Mouse (Mus musculus): Measurements from ENCODE around the gene Ppib.

The Ppib gene

GRCm38 (mm10) chr9:66059583-66060307 is at the start of gene Ppib:
Gene Ppib, plus strand, starts transcription at chr9:66060222.
- DNase-seq (ENCODE audit: low read depth, low spot score): peak; percentile 97

DNA sequence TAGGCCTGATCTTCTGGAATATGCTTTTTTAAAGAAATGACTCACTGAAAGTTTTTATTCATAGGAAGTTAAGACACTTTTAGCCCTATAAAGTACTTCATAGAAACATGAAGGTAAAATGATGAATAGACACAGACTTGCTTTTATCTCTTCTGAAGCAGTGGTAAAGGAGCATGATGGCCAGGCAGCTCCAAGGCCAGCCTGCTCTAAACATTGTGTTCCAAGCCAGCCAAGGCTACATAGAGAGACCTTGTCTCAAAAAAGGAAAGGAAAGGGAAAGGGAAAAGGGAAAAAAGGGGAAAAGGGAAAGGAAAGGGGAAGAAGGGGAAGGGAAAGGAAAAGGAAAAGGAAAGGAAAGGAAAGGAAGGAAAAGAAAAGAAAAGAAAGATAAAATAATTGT is 39.4 kb upstream of the Ppib start:
- DNase-seq (ENCODE audit: low read depth, low spot score): no peak

GRCm38 (mm10) chr9:66038082-66038481 is 21.9 kb upstream of the Ppib start:
- DNase-seq (ENCODE audit: low read depth, low spot score): no peak

GRCm38 (mm10) chr9:66038581-66038980 is 21.4 kb upstream of the Ppib start:
- no peak for DNase-seq (ENCODE audit: low read depth, low spot score)

DNA sequence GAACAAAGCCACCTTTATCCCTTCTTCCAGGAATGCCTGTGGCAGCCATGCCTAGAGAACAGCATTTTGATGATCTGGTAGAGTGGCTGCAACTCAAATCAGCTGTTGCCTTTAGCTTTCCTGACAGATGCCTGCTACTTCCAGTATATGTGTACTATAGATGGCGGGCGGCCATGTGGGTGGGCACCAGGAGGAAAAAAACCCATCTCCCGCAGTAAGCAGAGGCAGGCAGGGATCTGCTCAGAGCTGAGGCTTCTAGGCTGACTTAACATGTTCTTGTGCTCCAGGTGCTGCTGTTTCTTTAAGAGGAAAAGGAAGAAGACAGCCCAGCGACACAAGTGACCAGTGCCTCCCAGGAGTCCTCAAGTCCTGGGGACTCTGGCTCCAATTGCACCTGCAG is 20.7 kb upstream of the Ppib start:
- no peak for DNase-seq (ENCODE audit: low read depth, low spot score)

- no peak for DNase-seq (ENCODE audit: low read depth, low spot score)
These were observed 19.2 kb upstream of the Ppib start for GRCm38 (mm10) chr9:66040801-66041200.

- DNase-seq (ENCODE audit: low read depth, low spot score): no peak
These were observed 17.7 kb upstream of the Ppib start for GRCm38 (mm10) chr9:66042331-66042730.

- no peak for DNase-seq (ENCODE audit: low read depth, low spot score)
These were observed 16.8 kb upstream of the Ppib start for GRCm38 (mm10) chr9:66043241-66043640.

GRCm38 (mm10) chr9:66049931-66050601 is 10.0 kb upstream of the Ppib start:
- DNase-seq (ENCODE audit: low read depth, low spot score): no peak

DNA sequence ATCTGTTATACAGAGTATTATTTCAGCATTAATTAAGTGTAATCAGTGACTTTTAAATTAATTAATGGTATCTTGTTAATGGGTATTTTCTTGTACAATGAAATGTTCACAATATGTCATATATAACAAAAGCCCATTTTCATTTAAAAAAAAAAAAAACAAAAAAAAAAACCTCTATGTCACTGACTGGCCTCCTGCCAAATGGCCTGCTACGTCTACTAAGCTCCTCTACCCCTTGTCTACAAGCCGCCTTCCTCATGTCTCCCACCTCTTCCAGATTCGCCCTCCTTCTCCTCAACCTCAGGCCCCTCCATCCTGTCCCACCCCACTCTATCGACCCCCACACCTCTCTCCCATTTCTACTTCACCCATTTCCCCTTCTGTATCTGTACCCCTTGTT is 8.5 kb upstream of the Ppib start:
- DNase-seq (ENCODE audit: low read depth, low spot score): no peak

DNA sequence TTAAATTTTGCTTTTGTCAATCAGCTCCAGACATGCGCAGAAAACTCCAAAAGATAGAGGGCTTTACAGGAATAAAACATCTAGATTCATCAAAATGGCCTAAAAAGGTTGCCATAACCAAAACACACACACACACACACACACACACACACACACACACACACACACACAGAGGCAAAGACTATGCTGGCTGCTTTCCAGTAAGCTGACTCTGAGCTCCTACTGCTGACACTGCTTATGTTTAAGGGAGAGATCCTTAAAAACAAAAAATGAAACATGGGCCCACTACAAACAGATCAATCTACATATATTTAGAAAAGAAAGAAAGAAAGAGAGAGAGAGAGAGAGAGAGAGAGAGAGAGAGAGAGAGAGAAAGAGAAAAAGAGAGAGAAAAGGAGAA is 7.3 kb upstream of the Ppib start:
- no peak for DNase-seq (ENCODE audit: low read depth, low spot score)

GRCm38 (mm10) chr9:66053620-66054019 is 6.4 kb upstream of the Ppib start:
- no peak for DNase-seq (ENCODE audit: low read depth, low spot score)

DNA sequence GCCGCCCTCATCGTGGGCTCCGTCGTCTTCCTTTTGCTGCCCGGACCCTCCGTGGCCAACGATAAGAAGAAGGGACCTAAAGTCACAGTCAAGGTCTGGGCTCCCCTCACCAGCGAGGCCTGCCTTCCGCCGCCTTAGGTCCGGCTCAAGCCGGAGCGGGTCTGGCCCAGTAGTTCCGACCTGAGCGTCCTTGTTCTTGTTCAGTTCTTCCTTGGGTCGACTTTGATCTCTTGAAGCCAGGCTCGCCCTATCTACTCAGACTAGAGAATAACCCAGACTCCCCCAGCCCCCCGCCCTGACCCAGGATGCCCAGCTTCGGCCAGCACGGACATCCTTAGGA is 256 bp downstream of the Ppib start:
- no peak for DNase-seq (ENCODE audit: low read depth, low spot score)

DNA sequence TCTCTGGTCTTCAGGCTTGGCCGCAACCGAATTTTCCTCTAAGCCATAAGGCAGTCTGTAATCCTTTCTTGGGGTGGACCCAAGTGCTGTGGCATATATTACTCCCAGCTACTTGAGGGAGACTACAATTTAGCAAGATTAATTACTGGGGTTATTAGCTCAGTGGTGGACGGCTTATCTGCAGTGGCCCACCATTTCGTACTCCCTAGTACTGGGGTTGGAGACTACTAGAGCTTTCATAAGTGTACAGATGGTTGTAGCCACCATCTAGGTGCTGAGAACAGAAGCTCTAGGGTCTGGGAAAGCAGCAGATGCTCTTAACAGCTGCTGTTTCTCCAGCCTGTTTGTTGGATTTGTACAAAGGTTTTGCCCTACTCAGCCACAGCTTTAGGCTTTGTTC is 964 bp downstream of the Ppib start:
- no peak for DNase-seq (ENCODE audit: low read depth, low spot score)

GRCm38 (mm10) chr9:66061656-66062055 is 1.6 kb downstream of the Ppib start:
- DNase-seq (ENCODE audit: low read depth, low spot score): no peak

GRCm38 (mm10) chr9:66063446-66063845 is 3.4 kb downstream of the Ppib start:
- DNase-seq (ENCODE audit: low read depth, low spot score): no peak

- no peak for DNase-seq (ENCODE audit: low read depth, low spot score)
These were observed 4.3 kb downstream of the Ppib start for GRCm38 (mm10) chr9:66064316-66064715.

DNA sequence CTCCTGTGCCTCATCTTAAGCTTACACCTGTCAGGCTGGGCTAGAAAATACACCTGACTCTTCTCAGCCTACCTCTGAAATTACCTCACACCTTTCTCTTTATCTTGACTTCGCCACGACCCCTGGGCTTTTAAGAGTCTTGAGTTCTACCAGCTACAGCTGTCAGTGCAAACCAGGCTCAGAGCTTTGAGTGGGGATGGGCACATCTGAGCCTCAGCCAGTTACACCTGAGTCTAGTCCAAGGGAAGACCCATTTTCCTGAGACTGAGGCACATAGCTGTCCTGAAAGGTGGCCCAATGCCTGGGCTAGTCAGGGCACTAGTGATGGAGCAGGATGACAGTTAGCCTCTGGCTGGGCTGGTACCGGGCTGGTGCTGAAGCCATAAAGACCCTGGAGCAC is 6.8 kb downstream of the Ppib start:
- no peak for DNase-seq (ENCODE audit: low read depth, low spot score)

- DNase-seq (ENCODE audit: low read depth, low spot score): peak; percentile 64
These were observed 7.5 kb downstream of the Ppib start for GRCm38 (mm10) chr9:66067542-66067941.

DNA sequence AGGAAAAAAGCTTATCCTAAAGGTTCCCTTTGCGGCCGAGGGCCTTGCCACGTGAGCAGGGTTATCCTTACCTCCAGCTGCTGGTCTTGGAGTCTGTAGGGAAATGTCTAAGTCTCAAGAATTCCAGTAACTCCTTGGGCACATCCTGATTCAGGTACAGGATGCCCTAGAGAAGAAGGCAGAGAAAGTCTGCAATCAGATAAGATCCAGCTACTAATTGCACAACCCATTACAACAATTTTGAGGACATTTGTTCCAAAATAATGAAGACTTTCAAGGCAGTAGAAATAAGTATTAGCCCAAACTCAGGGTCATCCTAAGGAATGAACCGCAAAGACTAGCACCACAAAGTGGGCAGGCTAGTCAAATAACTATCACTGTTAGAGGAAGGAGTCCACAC is 8.0 kb downstream of the Ppib start:
- no peak for DNase-seq (ENCODE audit: low read depth, low spot score)

DNA sequence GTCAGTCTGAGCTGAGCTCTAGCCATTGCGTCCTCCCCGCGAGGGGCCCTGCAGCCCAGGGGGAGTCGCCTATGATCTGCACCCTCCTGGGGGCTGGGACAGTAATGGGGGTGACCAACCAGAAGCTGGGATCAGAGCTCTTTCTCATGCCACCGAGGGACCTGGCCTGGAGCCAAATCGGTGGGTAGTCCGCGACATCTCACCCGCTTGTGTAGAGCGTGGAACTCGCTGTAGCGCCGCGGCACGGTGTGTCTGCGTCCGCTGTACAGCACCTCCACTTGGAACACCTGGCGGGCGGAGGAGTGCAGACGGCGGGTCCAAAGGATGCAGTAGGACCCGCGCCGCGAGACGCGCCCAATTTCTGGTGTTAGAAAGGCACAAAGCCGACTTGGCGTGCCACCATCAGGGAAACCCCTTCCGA is 9.0 kb downstream of the Ppib start:
- no peak for DNase-seq (ENCODE audit: low read depth, low spot score)

GRCm38 (mm10) chr9:66069583-66069982 is 9.6 kb downstream of the Ppib start, which contains the start of gene Snx22:
Gene Snx22, minus strand, starts transcription at chr9:66069719.
- peak; percentile 84 for DNase-seq (ENCODE audit: low read depth, low spot score)

- DNase-seq (ENCODE audit: low read depth, low spot score): no peak
These were observed 10.1 kb downstream of the Ppib start for GRCm38 (mm10) chr9:66070151-66070550.
